Mouse (Mus musculus): ENCODE data around the gene Ugt8a.

Ugt8a gene

GRCm38 (mm10) chr3:125884879-125885278, 53.5 kb downstream of the Ugt8a start:
- Histone ChIP-seq H3K36me3 (ENCODE audit: insufficient read depth, low read length) (no peaks in the 10 kb centered on the region), H3K4me1 (replicated peaks; ENCODE audit: low read depth, low read length) (no peaks in the 10 kb centered on the region), H3K27me3 (ENCODE audit: insufficient read depth, low read length) (no peaks in the 10 kb centered on the region), H3K9me3 (ENCODE audit: low read length) (no peaks in the 10 kb centered on the region), H3K4me3 (replicated peaks; ENCODE audit: low read length) (no peak overlapping the region)
- TF ChIP-seq POU5F1 (IDR thresholded peaks at IDR 0.05; ENCODE audit: borderline replicate concordance, low read length): no peak
- TF ChIP-seq NANOG (IDR thresholded peaks at IDR 0.05; ENCODE audit: borderline replicate concordance, low read length): no peak
- TF ChIP-seq CTCF (conservative IDR thresholded peaks at IDR 0.05; ENCODE audit: low read length): no peak

- Histone ChIP-seq H3K27me3 (ENCODE audit: insufficient read depth, low read length) (no peaks in the 10 kb centered on the region), H3K4me3 (replicated peaks; ENCODE audit: low read length) (no peak overlapping the region), H3K9me3 (ENCODE audit: low read length) (no peaks in the 10 kb centered on the region), H3K4me1 (replicated peaks; ENCODE audit: low read depth, low read length) (no peaks in the 10 kb centered on the region), H3K36me3 (ENCODE audit: insufficient read depth, low read length) (no peaks in the 10 kb centered on the region)
- no peak for TF ChIP-seq POU5F1 (IDR thresholded peaks at IDR 0.05; ENCODE audit: borderline replicate concordance, low read length)
- no peak for TF ChIP-seq NANOG (IDR thresholded peaks at IDR 0.05; ENCODE audit: borderline replicate concordance, low read length)
- TF ChIP-seq CTCF (conservative IDR thresholded peaks at IDR 0.05; ENCODE audit: low read length): no peak
These were observed 54.0 kb downstream of the Ugt8a start for GRCm38 (mm10) chr3:125884423-125884822.

GRCm38 (mm10) chr3:125883009-125883408, 55.4 kb downstream of the Ugt8a start:
- Histone ChIP-seq H3K27me3 (ENCODE audit: insufficient read depth, low read length) (no peaks in the 10 kb centered on the region), H3K36me3 (ENCODE audit: insufficient read depth, low read length) (no peaks in the 10 kb centered on the region), H3K9me3 (ENCODE audit: low read length) (no peaks in the 10 kb centered on the region), H3K4me3 (replicated peaks; ENCODE audit: low read length) (no peak overlapping the region), H3K4me1 (replicated peaks; ENCODE audit: low read depth, low read length) (no peaks in the 10 kb centered on the region)
- no peak for TF ChIP-seq CTCF (conservative IDR thresholded peaks at IDR 0.05; ENCODE audit: low read length)
- TF ChIP-seq NANOG (IDR thresholded peaks at IDR 0.05; ENCODE audit: borderline replicate concordance, low read length): no peak
- no peak for TF ChIP-seq POU5F1 (IDR thresholded peaks at IDR 0.05; ENCODE audit: borderline replicate concordance, low read length)

GRCm38 (mm10) chr3:125881835-125882234, 56.6 kb downstream of the Ugt8a start:
- H3K27me3 ChIP-seq (ENCODE audit: insufficient read depth, low read length): no peaks in the 10 kb centered on the region
- no peaks in the 10 kb centered on the region for H3K4me1 ChIP-seq (replicated peaks; ENCODE audit: low read depth, low read length)
- H3K4me3 ChIP-seq (replicated peaks; ENCODE audit: low read length): no peak overlapping the region
- H3K9me3 ChIP-seq (ENCODE audit: low read length): no peaks in the 10 kb centered on the region
- TF ChIP-seq CTCF (conservative IDR thresholded peaks at IDR 0.05; ENCODE audit: low read length) (no peak), POU5F1 (IDR thresholded peaks at IDR 0.05; ENCODE audit: borderline replicate concordance, low read length) (no peak), NANOG (IDR thresholded peaks at IDR 0.05; ENCODE audit: borderline replicate concordance, low read length) (no peak)
- no peaks in the 10 kb centered on the region for H3K36me3 ChIP-seq (ENCODE audit: insufficient read depth, low read length)

DNA sequence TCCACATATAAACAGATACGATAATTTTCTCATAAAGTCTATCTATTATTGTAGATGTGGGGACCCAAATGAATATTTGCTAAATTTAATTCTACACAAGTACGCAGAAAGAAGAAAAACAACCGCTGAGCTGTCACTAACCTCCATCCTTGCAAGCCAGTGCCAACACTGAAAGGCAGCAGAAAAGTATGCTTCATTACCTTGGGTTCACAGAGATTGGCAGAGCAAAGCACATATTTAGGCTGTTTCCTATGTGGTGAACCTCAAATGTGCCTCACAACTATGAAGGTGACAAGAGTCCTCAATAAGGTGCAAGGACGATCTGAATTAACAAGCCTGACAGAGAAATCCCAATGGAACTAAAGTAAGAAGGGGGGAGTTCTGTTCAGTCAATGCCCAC, 64.0 kb downstream of the Ugt8a start:
- TF ChIP-seq POU5F1 (IDR thresholded peaks at IDR 0.05; ENCODE audit: borderline replicate concordance, low read length) (no peak), NANOG (IDR thresholded peaks at IDR 0.05; ENCODE audit: borderline replicate concordance, low read length) (no peak), CTCF (conservative IDR thresholded peaks at IDR 0.05; ENCODE audit: low read length) (no peak)
- H3K4me3 ChIP-seq (replicated peaks; ENCODE audit: low read length): no peak overlapping the region

DNA sequence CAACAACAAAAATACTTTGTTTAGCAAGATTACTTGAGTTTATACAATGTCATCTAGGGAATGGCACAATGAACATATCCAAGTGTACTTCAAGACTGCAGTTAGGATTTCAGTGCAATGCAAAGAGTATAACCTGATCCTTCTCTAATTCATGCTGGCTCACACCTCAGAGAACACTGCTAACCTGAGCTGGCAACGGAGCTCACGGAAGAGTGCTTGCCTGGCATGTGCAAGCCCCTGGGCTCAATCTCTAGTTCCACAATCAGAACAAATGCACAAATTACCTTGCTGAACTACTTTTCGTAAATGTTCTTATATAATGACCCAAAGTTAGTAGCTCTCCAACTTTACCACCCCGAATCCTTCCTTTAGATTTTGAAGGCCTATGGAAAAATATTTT, 68.5 kb downstream of the Ugt8a start:
- no peaks in the 10 kb centered on the region for H3K36me3 ChIP-seq (ENCODE audit: insufficient read depth, low read length)
- TF ChIP-seq POU5F1 (IDR thresholded peaks at IDR 0.05; ENCODE audit: borderline replicate concordance, low read length) (no peak), NANOG (IDR thresholded peaks at IDR 0.05; ENCODE audit: borderline replicate concordance, low read length) (no peak), CTCF (conservative IDR thresholded peaks at IDR 0.05; ENCODE audit: low read length) (no peak)
- H3K9me3 ChIP-seq (ENCODE audit: low read length): no peaks in the 10 kb centered on the region
- no peaks in the 10 kb centered on the region for H3K27me3 ChIP-seq (ENCODE audit: insufficient read depth, low read length)
- no peaks in the 10 kb centered on the region for H3K4me1 ChIP-seq (replicated peaks; ENCODE audit: low read depth, low read length)
- no peak overlapping the region for H3K4me3 ChIP-seq (replicated peaks; ENCODE audit: low read length)

More for the DNA sequence above, 64.0 kb downstream of the Ugt8a start:
- H3K27me3 ChIP-seq (ENCODE audit: insufficient read depth, low read length): no peaks in the 10 kb centered on the region
- no peaks in the 10 kb centered on the region for H3K9me3 ChIP-seq (ENCODE audit: low read length)
- no peaks in the 10 kb centered on the region for H3K4me1 ChIP-seq (replicated peaks; ENCODE audit: low read depth, low read length)
- H3K36me3 ChIP-seq (ENCODE audit: insufficient read depth, low read length): no peaks in the 10 kb centered on the region

DNA sequence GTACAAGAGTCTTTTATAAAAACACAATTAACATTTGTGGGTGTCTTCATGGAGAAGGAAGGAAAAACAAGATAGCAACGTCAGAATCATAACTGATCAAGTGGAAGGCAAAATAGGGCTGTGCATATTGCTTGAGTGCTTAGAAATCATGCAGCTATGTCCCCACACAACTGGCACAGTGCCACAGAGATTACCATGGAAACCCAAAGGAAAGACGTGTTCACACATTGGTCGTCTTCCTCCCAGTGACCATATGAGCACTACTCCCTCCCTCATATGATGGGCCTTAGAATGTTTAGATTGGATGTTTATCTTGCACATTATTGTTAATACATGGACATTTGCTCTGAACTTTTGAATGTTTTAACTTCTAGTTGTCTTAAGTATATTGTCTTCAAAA, 76.8 kb downstream of the Ugt8a start:
- TF ChIP-seq POU5F1 (IDR thresholded peaks at IDR 0.05; ENCODE audit: borderline replicate concordance, low read length): no peak
- TF ChIP-seq CTCF (conservative IDR thresholded peaks at IDR 0.05; ENCODE audit: low read length): no peak
- TF ChIP-seq NANOG (IDR thresholded peaks at IDR 0.05; ENCODE audit: borderline replicate concordance, low read length): no peak
- Histone ChIP-seq H3K36me3 (ENCODE audit: insufficient read depth, low read length) (no peaks in the 10 kb centered on the region), H3K4me1 (replicated peaks; ENCODE audit: low read depth, low read length) (no peaks in the 10 kb centered on the region), H3K9me3 (ENCODE audit: low read length) (no peaks in the 10 kb centered on the region), H3K4me3 (replicated peaks; ENCODE audit: low read length) (no peak overlapping the region), H3K27me3 (ENCODE audit: insufficient read depth, low read length) (no peaks in the 10 kb centered on the region)

GRCm38 (mm10) chr3:125849163-125849872, 89.1 kb downstream of the Ugt8a start:
- Histone ChIP-seq H3K27me3 (ENCODE audit: insufficient read depth, low read length) (no peaks in the 10 kb centered on the region), H3K36me3 (ENCODE audit: insufficient read depth, low read length) (no peaks in the 10 kb centered on the region), H3K9me3 (ENCODE audit: low read length) (no peaks in the 10 kb centered on the region), H3K4me3 (replicated peaks; ENCODE audit: low read length) (no peak overlapping the region), H3K4me1 (replicated peaks; ENCODE audit: low read depth, low read length) (no peaks in the 10 kb centered on the region)
- TF ChIP-seq POU5F1 (IDR thresholded peaks at IDR 0.05; ENCODE audit: borderline replicate concordance, low read length): no peak
- TF ChIP-seq NANOG (IDR thresholded peaks at IDR 0.05; ENCODE audit: borderline replicate concordance, low read length): no peak
- TF ChIP-seq CTCF (conservative IDR thresholded peaks at IDR 0.05; ENCODE audit: low read length): peak; percentile 55

DNA sequence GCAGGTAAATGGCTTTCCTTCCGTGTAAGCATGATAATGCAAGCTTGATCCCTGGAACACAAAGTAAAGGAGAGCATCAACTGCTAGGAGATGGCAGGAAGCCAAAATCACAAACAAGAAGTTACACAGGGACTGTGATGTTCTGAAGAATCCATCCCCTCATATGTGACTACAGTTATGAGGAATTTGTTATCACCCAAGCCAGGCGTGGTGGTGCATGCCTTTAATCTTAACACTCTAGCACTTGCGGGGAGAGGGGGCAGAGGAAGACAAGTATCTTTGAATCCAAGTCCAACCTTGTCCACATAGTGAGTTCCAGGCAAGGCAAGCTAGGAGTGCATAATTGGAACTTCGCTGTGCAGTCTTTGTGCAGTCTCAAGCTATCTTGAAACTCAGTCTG, 110.4 kb downstream of the Ugt8a start:
- Histone ChIP-seq H3K9me3 (ENCODE audit: low read length) (no peaks in the 10 kb centered on the region), H3K36me3 (ENCODE audit: insufficient read depth, low read length) (no peaks in the 10 kb centered on the region), H3K4me3 (replicated peaks; ENCODE audit: low read length) (no peak overlapping the region), H3K27me3 (ENCODE audit: insufficient read depth, low read length) (no peaks in the 10 kb centered on the region), H3K4me1 (replicated peaks; ENCODE audit: low read depth, low read length) (no peaks in the 10 kb centered on the region)
- TF ChIP-seq POU5F1 (IDR thresholded peaks at IDR 0.05; ENCODE audit: borderline replicate concordance, low read length): no peak
- TF ChIP-seq NANOG (IDR thresholded peaks at IDR 0.05; ENCODE audit: borderline replicate concordance, low read length): no peak
- TF ChIP-seq CTCF (conservative IDR thresholded peaks at IDR 0.05; ENCODE audit: low read length): no peak
